Comparison of ENCODE assay signal across 8 mouse cellular contexts in genomic region chr8:19784554-19785364, GRCm38 (mm10). TPM values are rescaled to one million over a fixed set of nuclear protein-coding genes. Genes with fewer than 3 reads are reported as not detected.
DNase-seq lines count a peak whose midpoint lies in the region; ATAC-seq lines count a peak whose summit lies in the region.
"Not testable (repeated sequence)": the region's sequence is repeated elsewhere in the genome, so short reads cannot be mapped to it uniquely, and the experiment has no call there.

No protein-coding gene starts in this region.

- DNase-seq in adrenal gland, adult (ENCODE audit: inconsistent age in 2 of 2, low spot score in 1 of 2): peak; percentile 100
- DNase-seq in embryo, embryonic 10.5 days (ENCODE audit: low spot score): peak; percentile 93
- DNase-seq in gastrocnemius, postnatal 14 days: peak; percentile 98
- DNase-seq in left cerebral cortex, postnatal 10 days (ENCODE audit: extremely low spot score in 1 of 2, low spot score in 2 of 2): peak; percentile 98 to 99
- DNase-seq in right cerebral cortex, postnatal 25 days: peak; percentile 100
- peak; percentile 99 for DNase-seq in urinary bladder, postnatal 4 days (ENCODE audit: low spot score in 2 of 2)

- intact Hi-C loops in gastrocnemius, postnatal 14 days (cut with DNase I; ENCODE audit: low total_unique reads); left cerebral cortex, postnatal 10 days (cut with DNase I): not testable (repeated sequence)

- peak; percentile 96 for ATAC-seq in inflammation-experienced regulatory T-cells, adult 6 months
- peak; percentile 100 for ATAC-seq in megakaryocyte-erythroid progenitor cell, adult 5-6 weeks (replicated peaks; ENCODE audit: low FRiP score, low TSS enrichment, poor library complexity, severe bottlenecking)

RNA-seq across cellular contexts. Expression of gene 4930467E23Rik, which starts 55.4 kb away (rescaled TPM):
- total RNA-seq in gastrocnemius, postnatal 14 days (2021): under 1 TPM; 0.23 to 0.42 TPM
- not detected for polyA plus RNA-seq in inflammation-experienced regulatory T-cells, adult 6 months (2017; shearing (Covaris generic))
- total RNA-seq in left cerebral cortex, postnatal 10 days (2021): under 1 TPM in 1 of 2 experiments, not detected in 1; 0.30 TPM
- not detected in 2 replicates for total RNA-seq in megakaryocyte-erythroid progenitor cell, adult 5-6 weeks (2014; fragmentation: Nextera tagmentation)
- total RNA-seq in megakaryocyte-erythroid progenitor cell, adult 5-6 weeks (2017): 0.38 TPM in 1 of 2 replicates, not detected in the other

Comparison
In these comparisons a context has a peak if more than half of its experiments do, and no peak if none do; other contexts are left out.
1. Peak in every context shown above with its lines: DNase-seq and ATAC-seq.